In the genomic region with DNA sequence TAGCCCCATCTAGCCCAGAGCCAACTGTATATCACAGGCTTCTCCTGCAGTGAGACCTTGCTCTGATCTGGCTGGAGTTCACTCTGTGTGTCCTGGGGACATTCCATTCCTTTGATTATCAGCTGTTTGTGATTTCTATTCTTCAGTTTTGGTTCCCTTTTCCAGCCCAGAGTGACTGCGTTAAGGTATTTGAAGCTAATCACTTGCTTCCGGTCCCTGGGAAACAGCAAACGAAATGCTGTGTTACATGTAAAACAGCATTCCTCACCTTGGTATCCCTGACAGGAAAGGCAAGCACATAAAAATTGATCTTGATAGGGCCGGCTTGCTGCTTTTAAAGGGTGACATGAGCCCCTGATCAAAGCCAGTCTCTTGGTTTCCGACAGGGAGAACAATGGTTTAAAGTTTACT, we compare ENCODE assay signal across 9 mouse cellular contexts. TPM values are rescaled to one million over a fixed set of nuclear protein-coding genes. Genes with fewer than 3 reads are reported as not detected.
DNase-seq lines count a peak whose midpoint lies in the region; ATAC-seq and TF ChIP-seq lines count a peak whose summit lies in the region.
"Had no signal": no experiment of that assay in that cellular context is flagged by ENCODE, and none has a peak within 500 bp of the region (broad histone marks: within the 10 kb centered on the region; RNA-seq: fewer than 3 reads in every experiment).

No protein-coding gene starts in this region.

- H3K27me3 ChIP-seq in lung, embryonic 16.5 days (ENCODE audit: control insufficient read depth, insufficient read depth, low read depth, low read length), result no peaks in the 10 kb centered on the region
- H3K27me3 ChIP-seq in hindbrain, postnatal 0 days (ENCODE audit: insufficient read depth, low read length), result no peaks in the 10 kb centered on the region
- no peaks in the 10 kb centered on the region for H3K27me3 ChIP-seq in stomach, embryonic 15.5 days (replicated peaks)
- H3K27me3 ChIP-seq in cerebellum, adult 2 months (ENCODE audit: control insufficient read depth, insufficient read depth, low read length), result no peaks in the 10 kb centered on the region; the same call in 1 of the 2 replicates

- no peak for TF ChIP-seq CTCF in embryonic fibroblast, embryonic 13.5 days (IDR thresholded peaks at IDR 0.05; ENCODE audit: borderline replicate concordance, insufficient read depth, low read length)
- no peak for TF ChIP-seq CTCF in hindbrain, postnatal 0 days (IDR thresholded peaks at IDR 0.05; ENCODE audit: low read depth)
- TF ChIP-seq CTCF in cerebellum, adult 2 months (IDR thresholded peaks at IDR 0.05; ENCODE audit: borderline replicate concordance, insufficient read depth, low read depth, low read length), result no peak

- 30% methylated on average over 5 of the region's 5 CpGs for WGBS in lung, embryonic 16.5 days
- WGBS in hindbrain, postnatal 0 days, result 25% methylated on average over 5 of the region's 5 CpGs
- WGBS in stomach, embryonic 15.5 days, result 41% methylated on average over 5 of the region's 5 CpGs
- WGBS in cerebellum, adult 2 months, result 90% methylated on average over 5 of the region's 5 CpGs

- no peak for DNase-seq in lung, postnatal 14 days
- no peak for DNase-seq in hindbrain, postnatal 0 days (ENCODE audit: low spot score)
- no peak for DNase-seq in cerebellum, postnatal 36 days
- no peak for DNase-seq in cerebellum, adult 2 months
- no peak for DNase-seq in ovary, postnatal 10 days (ENCODE audit: low spot score)

- no peak overlapping the region for H3K9ac ChIP-seq in lung, embryonic 16.5 days (ENCODE audit: low read length)
- 0 out of 2 replicates have a peak overlapping the region, but pooled peaks have one; percentile 31 for H3K9ac ChIP-seq in hindbrain, postnatal 0 days (replicated peaks; ENCODE audit: low read length)
- no peak overlapping the region; the same call in 1 of the 2 replicates for H3K9ac ChIP-seq in stomach, embryonic 15.5 days

- TF ChIP-seq POLR2A in embryonic fibroblast, embryonic 13.5 days (IDR thresholded peaks at IDR 0.05; ENCODE audit: low read depth, low read length), result no peak
- TF ChIP-seq POLR2A in cerebellum, adult 2 months (IDR thresholded peaks at IDR 0.05; ENCODE audit: borderline replicate concordance, insufficient read depth, low read length), result no peak

- no peaks in the 10 kb centered on the region for H3K9me3 ChIP-seq in lung, embryonic 16.5 days (ENCODE audit: control insufficient read depth, low read length)
- H3K9me3 ChIP-seq in hindbrain, postnatal 0 days (ENCODE audit: low read length), result no peaks in the 10 kb centered on the region
- H3K9me3 ChIP-seq in stomach, embryonic 15.5 days, result no peaks in the 10 kb centered on the region

- H3K27ac ChIP-seq in lung, embryonic 16.5 days (ENCODE audit: low read length), result peak overlapping the region; percentile 44
- H3K27ac ChIP-seq in embryonic fibroblast, embryonic 13.5 days (ENCODE audit: insufficient read depth, low read length), result peak overlapping the region; percentile 99
- H3K27ac ChIP-seq in hindbrain, postnatal 0 days, result 0 out of 2 replicates have a peak overlapping the region, but pooled peaks have one; percentile 45
- 0 out of 2 replicates have a peak overlapping the region, but pooled peaks have one; percentile 26 for H3K27ac ChIP-seq in stomach, embryonic 15.5 days
- no peak overlapping the region for H3K27ac ChIP-seq in cerebellum, adult 2 months (ENCODE audit: insufficient read depth, low read length)

- no peak overlapping the region for H3K4me2 ChIP-seq in lung, embryonic 16.5 days (ENCODE audit: low read depth, low read length)
- H3K4me2 ChIP-seq in hindbrain, postnatal 0 days (ENCODE audit: low read depth, low read length), result peak overlapping the region; percentile 97
- no peak overlapping the region for H3K4me2 ChIP-seq in stomach, embryonic 15.5 days

- no peak for ATAC-seq in lung, embryonic 16.5 days (ENCODE audit: low read depth)
- ATAC-seq in hindbrain, postnatal 0 days, result no peak
- ATAC-seq in stomach, embryonic 15.5 days (ENCODE audit: insufficient read depth, low FRiP score, low read depth), result no peak
- ATAC-seq: intestine, embryonic 16.5 days had no signal

- H3K36me3 ChIP-seq in lung, embryonic 16.5 days (ENCODE audit: control insufficient read depth, insufficient read depth, low read length), result peaks cover 36% of the 10 kb centered on the region
- H3K36me3 ChIP-seq in hindbrain, postnatal 0 days (ENCODE audit: insufficient read depth, low read length), result peaks cover 15% of the 10 kb centered on the region; the same call in 1 of the 2 replicates
- H3K36me3 ChIP-seq in stomach, embryonic 15.5 days, result peaks cover 30% of the 10 kb centered on the region

- peaks cover 53% of the 10 kb centered on the region for H3K4me1 ChIP-seq in lung, embryonic 16.5 days (replicated peaks; ENCODE audit: control insufficient read depth, insufficient read depth, low read length)
- peaks cover 29% of the 10 kb centered on the region for H3K4me1 ChIP-seq in embryonic fibroblast, embryonic 13.5 days (ENCODE audit: control insufficient read depth, insufficient read depth, low read length)
- H3K4me1 ChIP-seq in hindbrain, postnatal 0 days (ENCODE audit: insufficient read depth, low read length), result peaks cover 51% of the 10 kb centered on the region
- peaks cover 35% of the 10 kb centered on the region for H3K4me1 ChIP-seq in stomach, embryonic 15.5 days
- no peaks in the 10 kb centered on the region; the same call in 1 of the 2 replicates for H3K4me1 ChIP-seq in cerebellum, adult 2 months (ENCODE audit: control insufficient read depth, insufficient read depth, low read length)

- H3K4me3 ChIP-seq in lung, embryonic 16.5 days (ENCODE audit: low read length), result no peak overlapping the region
- no peak overlapping the region for H3K4me3 ChIP-seq in embryonic fibroblast, embryonic 13.5 days (ENCODE audit: insufficient read depth, low read length)
- H3K4me3 ChIP-seq in hindbrain, postnatal 0 days (ENCODE audit: low read length), result no peak overlapping the region
- H3K4me3 ChIP-seq in stomach, embryonic 15.5 days (replicated peaks), result no peak overlapping the region
- no peak overlapping the region for H3K4me3 ChIP-seq in cerebellum, adult 2 months (replicated peaks; ENCODE audit: insufficient read depth, low read depth, low read length)

RNA-seq across cellular contexts. Expression of gene Enc1, which starts 8.2 kb away (rescaled TPM):
- 10.3 and 11.1 TPM in 2 replicates for polyA plus RNA-seq in lung, embryonic 16.5 days (2015; fragmentation: Nextera tagmentation; extraction: Ambion mirVana)
- polyA plus RNA-seq in embryonic fibroblast, embryonic 13.5 days (2011; ENCODE audit: insufficient read length, low read depth, missing spikeins), result 58.2 and 59.1 TPM in 2 replicates
- total RNA-seq in hindbrain, postnatal 0 days (2014; rRNA removed), result 179 and 206 TPM in 2 replicates
- polyA plus RNA-seq in hindbrain, postnatal 0 days (2015; fragmentation: Nextera tagmentation; extraction: Ambion mirVana), result 29.3 and 33.3 TPM in 2 replicates
- polyA plus RNA-seq in stomach, embryonic 15.5 days (2015; fragmentation: Nextera tagmentation; extraction: Ambion mirVana), result 7.2 and 7.9 TPM in 2 replicates
- polyA plus RNA-seq in cerebellum, adult 2 months (2012; rRNA removed), result 16.7 and 20.2 TPM in 2 replicates

RNA-seq across cellular contexts. Expression of gene Hexb, which starts 50.9 kb away (rescaled TPM):
- 34.2 and 36.2 TPM in 2 replicates for polyA plus RNA-seq in lung, embryonic 16.5 days (2015; fragmentation: Nextera tagmentation; extraction: Ambion mirVana)
- 68.2 and 81.3 TPM in 2 replicates for polyA plus RNA-seq in embryonic fibroblast, embryonic 13.5 days (2011; ENCODE audit: insufficient read length, low read depth, missing spikeins)
- 66.4 and 75.8 TPM in 2 replicates for total RNA-seq in hindbrain, postnatal 0 days (2014; rRNA removed)
- polyA plus RNA-seq in hindbrain, postnatal 0 days (2015; fragmentation: Nextera tagmentation; extraction: Ambion mirVana), result 65.4 and 70.8 TPM in 2 replicates
- polyA plus RNA-seq in stomach, embryonic 15.5 days (2015; fragmentation: Nextera tagmentation; extraction: Ambion mirVana), result 42.7 and 44.6 TPM in 2 replicates
- polyA plus RNA-seq in cerebellum, adult 2 months (2012; rRNA removed), result 61.0 and 62.9 TPM in 2 replicates
